Mouse (Mus musculus): ENCODE results near the gene Slc9a3r1.

DNA sequence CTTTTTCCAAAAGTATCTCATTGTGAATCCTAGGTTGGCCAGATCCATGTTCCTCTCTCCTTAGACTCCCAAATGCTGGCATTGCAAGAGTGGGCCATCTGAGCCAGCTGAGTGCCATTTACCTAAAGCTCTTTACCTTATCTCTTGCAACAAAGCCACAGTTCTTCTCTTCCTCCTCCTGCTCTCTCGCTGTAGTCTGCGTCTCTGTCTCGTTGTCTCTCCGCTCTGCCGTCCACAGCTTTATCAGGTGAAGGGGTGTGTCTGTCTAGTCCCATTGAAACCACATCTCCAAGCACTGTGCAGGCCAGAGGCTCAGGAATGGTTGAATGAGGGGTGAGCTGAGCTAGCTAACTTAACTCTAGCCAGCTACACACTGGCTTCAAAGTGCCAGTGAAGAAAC, 32.8 kb downstream of the Slc9a3r1 start:
- TF ChIP-seq CTCF (IDR thresholded peaks at IDR 0.05): no peak
- TF ChIP-seq EP300 (IDR thresholded peaks at IDR 0.05): no peak

Measured in lung, postnatal 0 days (tissue).